Mouse (Mus musculus) gastrocnemius, adult 8-10 months (tissue): ENCODE results near the gene Arl13a. TPM values are rescaled to one million over a fixed set of nuclear protein-coding genes. Genes with fewer than 3 reads are reported as not detected.

Source experiments
- total RNA-seq, 4 experiments: library from RNA; stranded (reverse); gene quantifications; 2 replicates each; pipeline ENCODE4 v1.2.4; 2022

Gene Arl13a
- total RNA-seq, 4 experiments from 2014 or later, result not detected

Other genes starting within 250 kb of the Arl13a start
- under 1 TPM; 0.29 to 0.96 (median 0.81) TPM for gene Sytl4, start 205.7 kb upstream of the Arl13a start, total RNA-seq
- gene Cstf2, start 128.3 kb upstream of the Arl13a start, total RNA-seq, result 1 to 10 TPM; 3.7 to 6.9 (median 5.2) TPM
- 1 to 10 TPM in 2 of 4 experiments, under 1 TPM in 2; 0.79 to 1.2 (median 0.99) TPM for gene Xkrx, start 25.4 kb upstream of the Arl13a start, total RNA-seq
- under 1 TPM in 1 of 4 experiments, not detected in 3; 0.56 TPM for gene Nox1, start 34.5 kb downstream of the Arl13a start, total RNA-seq
- gene Trmt2b, start 89.5 kb downstream of the Arl13a start, total RNA-seq, result 10 to 100 TPM in 2 of 4 experiments, 1 to 10 TPM in 2; 8.5 to 13.4 (median 11.0) TPM
- under 1 TPM in 1 of 4 experiments, not detected in 3; 0.17 TPM for gene Tmem35a, start 107.7 kb downstream of the Arl13a start, total RNA-seq
- gene Cenpi, start 120.6 kb downstream of the Arl13a start, total RNA-seq, result under 1 TPM in 2 of 4 experiments, not detected in 2; 0.16 to 0.17 TPM
- 1 to 10 TPM; 1.7 to 5.4 (median 2.9) TPM for gene Drp2, start 217.1 kb downstream of the Arl13a start, total RNA-seq